Mouse (Mus musculus) liver, postnatal 0 days (tissue): ENCODE measurements at regions not wholly inside any gene's neighbourhood (a gene's known extent, or its start where the extent isn't known, plus 50 kb on each side); places are given as distances from the start of the nearest gene placed in this dataset.

Experiments
- CTCF ChIP-seq: sonication (generic); IDR thresholded peaks from 2 replicates; pipeline ENCODE4 v1.5.1; 2016; ENCODE audit warnings: antibody characterized with exemption, low read depth
- EP300 ChIP-seq: IDR thresholded peaks from 2 replicates; pipeline ENCODE4 v1.6.1; 2016; ENCODE audit warnings: antibody characterized with exemption, low read depth, mild to moderate bottlenecking

DNA sequence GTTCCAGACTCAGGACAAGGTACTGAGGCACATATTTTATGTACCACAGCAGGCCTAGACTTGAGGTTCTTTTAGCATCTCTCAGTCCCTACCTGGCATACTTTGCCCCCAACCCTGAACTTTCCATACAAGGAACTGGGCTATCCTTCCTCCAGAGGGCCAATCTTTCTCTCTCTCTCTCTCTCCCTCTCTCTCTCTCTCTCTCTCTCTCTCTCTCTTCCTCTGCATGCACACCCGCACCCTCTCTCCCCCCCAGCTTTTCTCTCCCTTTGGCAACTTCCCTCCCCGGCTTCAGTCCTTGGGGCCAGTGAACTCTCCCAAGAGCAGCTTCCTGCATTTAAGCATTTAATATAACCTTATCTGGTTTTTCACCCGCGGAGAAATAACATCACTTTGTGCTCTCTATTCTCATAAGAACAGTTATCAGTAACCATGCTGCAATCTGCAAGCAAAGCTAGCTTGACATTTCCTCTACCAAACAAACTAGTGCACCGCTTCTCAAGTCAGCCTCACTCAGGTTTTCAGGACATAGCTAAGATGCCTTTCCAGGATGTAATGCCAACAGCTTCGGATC lies 53.3 kb upstream of the Eif4g2 start:
- TF ChIP-seq CTCF (no peak), EP300 (no peak)
